Mouse (Mus musculus): ENCODE measurements around the gene Apex1. TPM values are rescaled to one million over a fixed set of nuclear protein-coding genes. Genes with fewer than 3 reads are reported as not detected.
"Not testable (repeated sequence)": the region's sequence is repeated elsewhere in the genome, so short reads cannot be mapped to it uniquely, and the experiment has no call there.

Gene Apex1
- total RNA-seq, 2 experiments from 2014 or later, result 42.7 to 46.1 TPM

DNA sequence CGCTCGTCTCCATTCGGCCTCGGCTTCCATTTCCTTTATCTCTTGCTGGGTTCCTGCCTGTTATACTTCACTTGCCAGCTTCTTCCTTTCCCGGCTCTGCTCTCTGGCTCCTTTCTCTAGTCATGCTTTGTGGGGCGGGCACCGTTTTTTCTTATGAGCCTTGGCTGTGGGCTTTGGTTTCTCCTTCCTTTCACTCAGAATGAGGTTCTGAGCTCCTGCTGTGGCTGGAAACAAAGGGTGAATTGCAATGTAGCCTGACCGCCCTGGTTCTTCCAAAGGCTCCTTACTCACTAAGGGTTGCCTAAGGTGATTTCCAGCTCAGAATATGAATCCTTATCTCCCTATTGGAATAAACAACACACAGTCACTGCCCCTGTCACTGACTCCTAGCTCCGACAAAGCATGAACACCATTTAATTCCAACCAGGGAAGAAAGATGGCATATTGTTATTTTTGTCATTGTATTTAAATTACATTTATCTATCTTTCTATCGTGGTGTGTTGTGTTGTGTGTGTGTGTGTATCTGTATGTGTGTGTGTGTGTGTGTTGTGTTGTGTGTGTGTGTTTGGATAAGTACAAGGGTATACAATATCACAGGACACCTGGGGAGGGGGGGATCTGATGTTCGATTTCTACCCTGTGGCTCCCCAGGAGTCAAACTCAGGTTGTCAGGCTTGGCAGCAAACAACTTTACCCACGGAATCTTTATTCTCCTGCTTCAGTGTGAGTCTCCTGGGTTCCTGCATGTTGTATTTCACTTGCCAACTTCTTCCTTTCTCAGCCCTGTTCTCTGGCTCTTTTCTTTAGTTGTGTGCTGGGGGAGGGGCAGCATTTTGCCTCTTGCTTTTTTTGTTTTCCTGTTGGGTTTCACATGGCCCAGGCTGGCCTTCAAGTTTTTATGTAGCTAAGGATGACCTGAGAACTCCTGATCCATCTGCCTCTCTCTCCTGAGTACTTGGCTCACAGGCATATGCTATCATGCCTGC is 45.1 kb downstream of the Apex1 start:
- no peak for DNase-seq

DNA sequence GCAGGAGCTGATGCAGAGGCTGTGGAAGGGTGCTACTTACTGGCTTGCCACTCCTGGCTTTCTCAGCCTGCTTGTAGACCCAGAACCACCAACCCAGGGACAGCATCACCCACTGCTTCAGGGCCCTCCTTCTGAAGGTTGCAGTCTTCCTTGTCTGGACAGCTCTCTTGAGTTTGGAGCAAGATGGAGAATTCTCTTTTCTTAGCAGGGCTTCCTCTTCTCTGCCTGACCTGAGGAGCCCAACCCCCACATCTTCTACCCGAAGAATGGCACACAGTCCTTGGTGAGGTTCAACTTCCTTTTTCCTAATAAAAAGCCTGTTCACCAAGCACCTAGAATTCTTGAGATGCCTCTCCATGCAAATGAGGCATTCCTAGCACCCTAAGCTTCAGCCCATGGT is 46.1 kb downstream of the Apex1 start:
- no peak for DNase-seq

DNA sequence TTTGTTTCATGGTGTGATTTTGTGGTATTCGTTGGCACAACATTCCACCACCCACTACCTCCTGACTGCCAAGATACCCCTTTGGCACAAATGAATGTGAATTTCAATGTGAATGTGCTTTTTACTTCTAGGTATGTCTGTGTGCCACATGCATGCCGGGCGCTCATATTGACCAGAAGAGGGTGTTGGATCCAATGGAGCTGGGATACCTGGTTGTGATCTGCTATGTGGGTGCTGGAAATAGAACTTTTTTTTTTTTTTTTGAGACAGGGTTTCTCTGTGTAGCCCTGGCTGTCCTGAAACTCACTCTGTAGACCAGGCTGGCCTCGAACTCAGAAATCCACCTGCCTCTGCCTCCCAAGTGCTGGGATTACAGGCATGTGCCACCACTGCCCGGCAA is 48.3 kb downstream of the Apex1 start:
- not testable (repeated sequence) for DNase-seq

DNA sequence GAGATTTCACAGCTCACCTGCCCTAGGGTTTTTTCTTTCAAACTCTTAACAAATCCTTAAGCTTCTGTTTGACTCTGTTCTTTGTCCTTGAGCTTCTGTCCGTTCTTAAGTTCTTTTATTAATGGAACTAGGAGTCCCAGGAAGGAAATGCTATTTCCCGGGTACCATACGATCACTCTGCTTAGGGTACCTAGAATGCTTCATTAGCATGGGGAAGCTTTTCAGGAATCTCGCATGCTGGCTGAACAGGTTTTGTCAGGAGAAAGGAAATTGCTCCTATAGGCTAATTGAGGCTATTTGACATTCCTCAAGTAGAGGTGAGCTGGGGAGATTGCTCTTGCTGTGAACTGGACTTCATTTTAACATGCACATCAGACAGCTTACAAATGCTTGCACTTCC is 48.9 kb downstream of the Apex1 start:
- DNase-seq, result no peak

DNA sequence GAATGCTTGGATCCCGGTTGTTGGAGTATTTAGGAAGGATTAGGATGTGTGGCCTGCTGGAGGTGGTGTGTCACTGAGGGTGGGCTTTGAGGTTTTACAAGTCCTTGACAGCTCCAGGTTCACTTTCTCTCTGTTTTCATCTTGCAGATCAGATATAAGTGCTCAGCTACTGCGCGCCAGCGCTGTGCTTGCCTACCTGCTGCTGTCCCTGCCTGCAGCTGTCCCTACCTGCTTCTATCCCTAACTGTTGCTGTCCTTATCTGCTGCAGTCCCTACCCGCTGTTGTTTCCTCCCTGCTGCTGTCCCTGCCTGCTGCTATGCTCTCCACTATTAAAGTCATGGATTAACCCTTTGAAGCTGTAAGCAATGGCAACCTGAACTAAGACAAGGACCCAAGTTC is 50.2 kb downstream of the Apex1 start:
- DNase-seq, result no peak

DNA sequence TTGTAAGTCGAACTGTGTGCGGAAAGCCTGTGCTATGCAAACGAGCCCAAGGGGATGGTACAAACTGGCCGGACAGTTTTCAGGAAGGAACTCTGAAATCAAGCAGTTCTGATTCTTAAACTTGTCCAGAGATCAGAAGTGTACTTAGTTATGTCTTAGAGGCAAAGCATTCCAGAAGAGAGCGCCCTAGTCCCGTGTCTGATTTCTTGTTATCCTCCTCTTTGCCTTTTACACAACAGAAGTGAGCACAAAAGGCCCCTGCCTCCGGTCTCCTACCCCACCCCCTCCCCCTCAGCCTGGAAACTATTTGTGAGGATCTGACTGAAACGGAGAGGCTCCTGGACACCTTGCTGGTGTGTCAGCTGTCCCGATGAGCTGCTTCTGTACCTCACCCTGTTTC is 51.9 kb downstream of the Apex1 start:
- DNase-seq, result no peak

Other genes with a start within 250 kb of the Apex1 start
- gene Olfr747, start 231.8 kb upstream of the Apex1 start, total RNA-seq (2021), result not detected
- gene Olfr748, start 217.6 kb upstream of the Apex1 start, total RNA-seq (2021), result not detected
- gene Olfr749, start 179.9 kb upstream of the Apex1 start, total RNA-seq (2021), result not detected
- gene Ttc5, start 139.4 kb upstream of the Apex1 start, total RNA-seq (2021), result 10 to 100 TPM; 16.3 to 20.2 TPM
- not detected for gene Ccnb1ip1, start 117.2 kb upstream of the Apex1 start, total RNA-seq (2021)
- 10 to 100 TPM; 14.0 to 20.2 TPM for gene Parp2, start 117.1 kb upstream of the Apex1 start, total RNA-seq (2021)
- gene Tep1, start 54.4 kb upstream of the Apex1 start, total RNA-seq (2021), result 10 to 100 TPM in 1 of 2 experiments, 1 to 10 TPM in 1; 9.6 to 11.1 TPM
- gene Klhl33, start 27.5 kb upstream of the Apex1 start, total RNA-seq (2021), result 100 to 1,000 TPM in 1 of 2 experiments, 10 to 100 TPM in 1; 50.4 to 106 TPM
- gene Osgep, start 75 bp upstream of the Apex1 start, total RNA-seq (2021), result 10 to 100 TPM; 45.2 to 48.4 TPM
- gene Pip4p1, start 5.9 kb downstream of the Apex1 start, total RNA-seq (2021), result 10 to 100 TPM; 16.4 to 20.3 TPM
- 1 to 10 TPM; 6.1 to 7.8 TPM for gene Pnp, start 6.1 kb downstream of the Apex1 start, total RNA-seq (2021)
- 1 to 10 TPM; 5.8 to 6.7 TPM for gene Gm49342, start 19.5 kb downstream of the Apex1 start, total RNA-seq (2021)
- under 1 TPM; 0.52 to 0.56 TPM for gene Pnp2, start 31.0 kb downstream of the Apex1 start, total RNA-seq (2021)
- gene Rnase10, start 82.8 kb downstream of the Apex1 start, total RNA-seq (2021), result under 1 TPM in 1 of 2 experiments, not detected in 1; 0.23 TPM
- gene Rnase9, start 116.9 kb downstream of the Apex1 start, total RNA-seq (2021), result not detected
- not detected for gene Rnase11, start 125.2 kb downstream of the Apex1 start, total RNA-seq (2021)
- not detected for gene Rnase12, start 132.7 kb downstream of the Apex1 start, total RNA-seq (2021)
- not detected for gene Olfr750, start 149.5 kb downstream of the Apex1 start, total RNA-seq (2021)
- 10 to 100 TPM; 46.6 to 51.4 TPM for gene Rnase4, start 166.1 kb downstream of the Apex1 start, total RNA-seq (2021)
- gene Ang, start 166.2 kb downstream of the Apex1 start, total RNA-seq (2021), result 1 to 10 TPM; 3.3 to 4.6 TPM
- gene Eddm3b, start 189.5 kb downstream of the Apex1 start, total RNA-seq (2021), result not detected
- gene Rnase6, start 198.9 kb downstream of the Apex1 start, total RNA-seq (2021), result 1 to 10 TPM in 1 of 2 experiments, under 1 TPM in 1; 0.61 to 1.0 TPM
- not detected for gene Rnase1, start 221.8 kb downstream of the Apex1 start, total RNA-seq (2021)
- not detected for gene Rnase2b, start 237.3 kb downstream of the Apex1 start, total RNA-seq (2021)

Measured in gastrocnemius, postnatal 10 days (tissue).